Mouse (Mus musculus) kidney, postnatal 0 days (tissue): ENCODE results near the gene Xkr8. TPM values are rescaled to one million over a fixed set of nuclear protein-coding genes. Genes with fewer than 3 reads are reported as not detected.

Experiments
- ATAC-seq: fragments of 200-750 bp; cut with Nextera tagmentation; replicated peaks from 2 replicates; pipeline ENCODE4 v1.8.0; 2017; ENCODE audit warnings: low read depth, moderate number of reproducible peaks, moderate TSS enrichment, moderate library complexity; ENCODE audit not compliant: low FRiP score
- DNase-seq: peaks from one replicate; pipeline ENCODE4 v3.0.0-alpha.2; 2016; ENCODE audit warnings: low spot score
- H3K27ac ChIP-seq: fragments of 300-500 bp; sonication (generic); 2 replicates; pipeline ENCODE4 v1.5.1; 2014; ENCODE audit warnings: mild to moderate bottlenecking
- H3K27me3 ChIP-seq: fragments of 300-500 bp; sonication (generic); 2 replicates; pipeline ENCODE4 v1.6.1; 2014; ENCODE audit warnings: low read length, mixed read lengths; ENCODE audit not compliant: insufficient read depth
- H3K36me3 ChIP-seq: fragments of 300-500 bp; sonication (generic); 2 replicates; pipeline ENCODE4 v1.6.1; 2014; ENCODE audit warnings: low read length, mixed read lengths; ENCODE audit not compliant: insufficient read depth
- H3K4me1 ChIP-seq: fragments of 300-500 bp; sonication (generic); replicated peaks from 2 replicates; pipeline ENCODE4 v1.6.1; 2014; ENCODE audit warnings: antibody characterized with exemption, low read length, mixed read lengths; ENCODE audit not compliant: insufficient read depth
- H3K4me2 ChIP-seq: fragments of 300-500 bp; sonication (generic); 2 replicates; pipeline ENCODE4 v1.6.1; 2014; ENCODE audit warnings: mild to moderate bottlenecking, low read length, moderate library complexity, mixed read lengths
- H3K4me3 ChIP-seq: fragments of 300-500 bp; sonication (generic); replicated peaks from 2 replicates; pipeline ENCODE4 v1.5.1; 2014; ENCODE audit warnings: low read depth, low read length
- H3K9ac ChIP-seq: fragments of 300-500 bp; sonication (generic); 2 replicates; pipeline ENCODE4 v1.6.1; 2014; ENCODE audit warnings: low read depth, low read length
- H3K9me3 ChIP-seq: fragments of 300-500 bp; sonication (generic); replicated peaks from 2 replicates; pipeline ENCODE4 v1.6.1; 2016; ENCODE audit warnings: low read length, inconsistent platforms, mixed read lengths
- CTCF ChIP-seq: IDR thresholded peaks from 2 replicates; pipeline ENCODE4 v1.5.1; 2016; ENCODE audit warnings: antibody characterized with exemption, low read depth, mild to moderate bottlenecking, moderate library complexity
- WGBS: fragments of 180-500 bp; shearing (Covaris S2); extraction: QIAGEN DNeasy Blood & Tissue Kit; methylation state at CpG from one replicate; pipeline ENCODE4 v1.1.7; 2014; 5-methylcytosine and 5-hydroxymethylcytosine counted together
- polyA plus RNA-seq: library from polyadenylated mRNA; unstranded; fragments of >200 nt; fragmentation: Nextera tagmentation; extraction: Ambion mirVana; gene quantifications from 2 replicates; pipeline ENCODE4 v1.2.1, GENCODE M21; 2015

The Xkr8 gene
- polyA plus RNA-seq, 1 experiment from 2014 or later, result 4.2 TPM

DNA sequence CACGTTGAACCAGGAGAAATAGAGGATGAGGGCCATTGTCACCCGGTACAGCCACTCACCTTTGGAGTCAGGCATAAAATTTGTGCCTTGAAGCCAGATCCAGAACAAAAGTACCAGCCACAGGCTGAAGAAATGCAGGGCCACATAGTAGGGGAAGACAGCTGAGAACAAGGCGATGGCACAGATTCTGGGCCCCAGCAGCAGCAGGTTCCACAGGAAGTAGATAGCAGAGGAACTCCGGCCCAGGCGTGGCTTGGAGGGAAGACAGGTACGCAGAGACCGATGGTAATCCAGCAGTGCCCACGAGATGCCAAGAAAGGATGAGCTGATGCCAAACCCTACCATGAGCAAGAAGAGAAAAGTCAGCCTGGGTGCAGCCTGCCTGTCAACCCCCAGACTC, 4.1 kb downstream of the Xkr8 start:
- no peak for ATAC-seq
- WGBS, result 87% methylated on average over 8 of the region's 8 CpGs
- no peaks in the 10 kb centered on the region for H3K9me3 ChIP-seq

DNA sequence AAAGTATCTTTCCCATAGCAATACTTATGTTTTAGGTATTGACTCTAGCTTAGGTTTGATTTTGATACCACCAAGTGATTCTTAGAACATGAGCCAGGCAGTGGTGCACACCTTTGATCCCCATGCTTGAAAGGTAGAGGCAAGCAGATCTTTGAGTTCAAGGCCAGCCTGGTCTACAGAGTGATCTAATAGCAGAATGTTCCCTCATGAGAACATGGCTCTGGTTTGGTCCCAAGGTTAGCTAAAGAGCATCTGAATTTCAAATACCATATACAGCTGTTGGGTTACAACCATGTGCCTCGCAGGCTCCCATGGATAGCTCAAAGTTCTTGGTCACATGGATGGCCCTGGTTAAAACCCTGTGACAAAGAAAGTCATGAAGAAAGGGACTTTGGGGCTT, 14.1 kb downstream of the Xkr8 start:
- Histone ChIP-seq H3K27ac (no peak overlapping the region), H3K36me3 (peaks cover 40% of the 10 kb centered on the region), H3K4me2 (no peak overlapping the region), H3K4me1 (no peaks in the 10 kb centered on the region), H3K9ac (no peak overlapping the region), H3K9me3 (no peaks in the 10 kb centered on the region), H3K27me3 (no peaks in the 10 kb centered on the region), H3K4me3 (no peak overlapping the region)
- 95% methylated on average over 1 of the region's 1 CpGs for WGBS
- DNase-seq, result no peak
- ATAC-seq, result no peak
- TF ChIP-seq CTCF, result no peak

More for the DNA sequence above, 4.1 kb downstream of the Xkr8 start:
- no peak for TF ChIP-seq CTCF
- no peaks in the 10 kb centered on the region for H3K4me1 ChIP-seq
- no peak overlapping the region for H3K9ac ChIP-seq
- 0 out of 2 replicates have a peak, but pooled peaks cover 5% of the 10 kb centered on the region for H3K36me3 ChIP-seq
- DNase-seq, result no peak
- no peak overlapping the region for H3K4me3 ChIP-seq
- no peak overlapping the region for H3K27ac ChIP-seq
- no peaks in the 10 kb centered on the region for H3K27me3 ChIP-seq
- H3K4me2 ChIP-seq, result no peak overlapping the region

- ATAC-seq (no peak), DNase-seq (no peak)
- no peak overlapping the region for H3K4me3 ChIP-seq
- H3K36me3 ChIP-seq, result peaks cover 43% of the 10 kb centered on the region
- no peak overlapping the region for H3K9ac ChIP-seq
- no peaks in the 10 kb centered on the region for H3K4me1 ChIP-seq
- no peak for TF ChIP-seq CTCF
- no peaks in the 10 kb centered on the region for H3K27me3 ChIP-seq
- WGBS, result 93% methylated on average over 7 of the region's 7 CpGs
- no peaks in the 10 kb centered on the region for H3K9me3 ChIP-seq
- H3K4me2 ChIP-seq, result no peak overlapping the region
- no peak overlapping the region for H3K27ac ChIP-seq
Measured at GRCm38 (mm10) chr4:132713181-132713580, 19.2 kb downstream of the Xkr8 start.

GRCm38 (mm10) chr4:132706885-132707284, 25.5 kb downstream of the Xkr8 start:
- peaks cover 64% of the 10 kb centered on the region for H3K36me3 ChIP-seq
- TF ChIP-seq CTCF, result no peak
- DNase-seq, result no peak
- WGBS, result 93% methylated on average over 8 of the region's 8 CpGs
- no peaks in the 10 kb centered on the region for H3K27me3 ChIP-seq
- H3K4me1 ChIP-seq, result no peaks in the 10 kb centered on the region
- ATAC-seq, result no peak
- H3K27ac ChIP-seq, result no peak overlapping the region
- no peaks in the 10 kb centered on the region for H3K9me3 ChIP-seq
- H3K9ac ChIP-seq, result no peak overlapping the region
- H3K4me2 ChIP-seq, result no peak overlapping the region
- no peak overlapping the region for H3K4me3 ChIP-seq

- no peaks in the 10 kb centered on the region for H3K4me1 ChIP-seq
- H3K36me3 ChIP-seq, result peaks cover 51% of the 10 kb centered on the region
- H3K4me2 ChIP-seq, result no peak overlapping the region
- no peak overlapping the region for H3K9ac ChIP-seq
- over 99% methylated on average over 5 of the region's 5 CpGs for WGBS
- TF ChIP-seq CTCF, result no peak
- H3K27ac ChIP-seq, result no peak overlapping the region
- H3K9me3 ChIP-seq, result no peaks in the 10 kb centered on the region
- no peaks in the 10 kb centered on the region for H3K27me3 ChIP-seq
- no peak for ATAC-seq
- H3K4me3 ChIP-seq, result no peak overlapping the region
- no peak for DNase-seq
Measured at GRCm38 (mm10) chr4:132702076-132702475, 30.3 kb downstream of the Xkr8 start.

DNA sequence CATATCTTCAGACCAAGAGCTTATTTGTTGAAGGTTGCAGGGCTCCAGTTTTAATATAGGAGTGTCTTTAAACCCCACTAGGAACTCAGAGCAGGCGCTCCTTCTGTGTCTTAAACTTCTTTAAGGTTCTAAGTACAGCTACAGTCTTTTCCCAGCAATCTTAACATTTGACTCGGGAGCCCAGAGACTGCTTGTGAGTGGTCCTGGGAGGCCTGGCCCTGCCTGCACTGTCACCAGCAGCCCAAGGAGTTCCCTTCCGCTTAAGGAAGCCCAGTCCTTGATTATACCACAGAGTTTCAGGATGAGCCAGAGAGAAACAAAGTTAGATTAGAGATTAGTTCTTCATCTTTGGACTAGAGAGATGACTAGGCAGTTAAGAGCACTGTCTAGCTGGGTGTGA, 39.0 kb downstream of the Xkr8 start:
- DNase-seq (no peak), ATAC-seq (no peak)
- H3K27me3 ChIP-seq, result no peaks in the 10 kb centered on the region
- 94% methylated on average over 3 of the region's 3 CpGs for WGBS
- H3K27ac ChIP-seq, result no peak overlapping the region
- H3K9ac ChIP-seq, result no peak overlapping the region
- H3K9me3 ChIP-seq, result no peaks in the 10 kb centered on the region
- no peaks in the 10 kb centered on the region for H3K4me1 ChIP-seq
- H3K36me3 ChIP-seq, result peaks cover 49% of the 10 kb centered on the region
- no peak for TF ChIP-seq CTCF
- H3K4me3 ChIP-seq, result no peak overlapping the region
- no peak overlapping the region for H3K4me2 ChIP-seq

DNA sequence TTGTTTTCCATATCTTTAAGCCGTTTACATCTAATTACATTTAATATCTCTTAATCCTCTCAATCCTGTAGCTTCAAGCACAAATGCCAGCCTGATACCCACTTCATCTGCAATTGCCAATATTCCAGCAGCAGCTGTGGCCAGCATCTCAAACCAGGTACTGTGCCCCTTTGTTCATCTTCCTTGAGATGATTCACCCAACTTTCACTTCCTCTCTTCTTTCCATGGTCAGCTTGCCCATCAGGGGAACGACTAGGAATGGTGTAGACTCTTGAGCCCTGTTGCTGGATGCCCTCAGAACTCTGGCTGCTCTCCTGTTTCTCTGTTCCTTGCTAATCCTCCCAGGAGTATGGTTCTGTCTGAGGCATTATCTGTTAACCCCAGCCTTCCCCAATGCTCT, 42.7 kb downstream of the Xkr8 start:
- ATAC-seq (no peak), DNase-seq (no peak)
- Histone ChIP-seq H3K4me1 (no peaks in the 10 kb centered on the region), H3K4me2 (no peak overlapping the region), H3K27ac (no peak overlapping the region), H3K36me3 (peaks cover 42% of the 10 kb centered on the region), H3K9me3 (no peaks in the 10 kb centered on the region), H3K9ac (no peak overlapping the region), H3K27me3 (no peaks in the 10 kb centered on the region), H3K4me3 (no peak overlapping the region)
- TF ChIP-seq CTCF, result no peak
- 91% methylated on average over 2 of the region's 2 CpGs for WGBS
